13 mouse cellular contexts compared by ENCODE assay signal in genomic region chr9:43262390-43262789, GRCm38 (mm10). TPM values are rescaled to one million over a fixed set of nuclear protein-coding genes. Genes with fewer than 3 reads are reported as not detected.
DNase-seq lines count a peak whose midpoint lies in the region; ATAC-seq lines count a peak whose summit lies in the region.
"Had no signal": no experiment of that assay in that cellular context is flagged by ENCODE, and none has a peak within 500 bp of the region (broad histone marks: within the 10 kb centered on the region; RNA-seq: fewer than 3 reads in every experiment).

No protein-coding gene starts in this region.

- DNase-seq in hindbrain, embryonic 10.5 days (ENCODE audit: low spot score): no peak
- DNase-seq in R1 (ENCODE audit: low read depth, low spot score): peak; percentile 41
- no peak for DNase-seq in intestine, embryonic 14.5 days (ENCODE audit: low spot score)
- DNase-seq in liver, embryonic 11.5 days (ENCODE audit: low spot score): no peak
- no peak for DNase-seq in retina, embryonic 14.5 days (ENCODE audit: low spot score)
- no peak for DNase-seq in cerebellum, adult 18-20 months
- DNase-seq: cerebellum, adult 9-10 months; thymus, postnatal 4 days had no signal

- H3K4me2 ChIP-seq in hindbrain, embryonic 13.5 days: no peak overlapping the region
- 0 out of 2 replicates have a peak overlapping the region, but pooled peaks have one; percentile 13 for H3K4me2 ChIP-seq in intestine, embryonic 14.5 days (ENCODE audit: low read length)
- no peak overlapping the region for H3K4me2 ChIP-seq in liver, embryonic 11.5 days
- H3K4me2 ChIP-seq: forebrain, embryonic 13.5 days had no signal

- peaks cover 51% of the 10 kb centered on the region for H3K4me1 ChIP-seq in hindbrain, embryonic 10.5 days (replicated peaks)
- H3K4me1 ChIP-seq in hindbrain, embryonic 13.5 days (replicated peaks): no peaks in the 10 kb centered on the region; the same call in 1 of the 2 replicates
- peaks cover 36% of the 10 kb centered on the region for H3K4me1 ChIP-seq in intestine, embryonic 14.5 days (replicated peaks; ENCODE audit: control insufficient read depth, insufficient read depth, low read length)
- H3K4me1 ChIP-seq in liver, embryonic 11.5 days (replicated peaks; ENCODE audit: control insufficient read depth, insufficient read depth, low read length): peaks cover 22% of the 10 kb centered on the region

- WGBS in hindbrain, embryonic 10.5 days: 52% methylated on average over 4 of the region's 4 CpGs
- WGBS in hindbrain, embryonic 13.5 days: 68% methylated on average over 4 of the region's 4 CpGs
- WGBS in intestine, embryonic 14.5 days: 33% methylated on average over 4 of the region's 4 CpGs
- 66% methylated on average over 4 of the region's 4 CpGs for WGBS in liver, embryonic 11.5 days

- H3K27ac ChIP-seq in hindbrain, embryonic 10.5 days: peak overlapping the region; percentile 72
- no peak overlapping the region for H3K27ac ChIP-seq in hindbrain, embryonic 13.5 days
- peak overlapping the region; percentile 92 for H3K27ac ChIP-seq in intestine, embryonic 14.5 days (ENCODE audit: low read depth)
- H3K27ac ChIP-seq in liver, embryonic 11.5 days (ENCODE audit: low read depth, low read length): peak overlapping the region; percentile 30; the same call in 1 of the 2 replicates
- H3K27ac ChIP-seq: forebrain, embryonic 13.5 days had no signal

- no peak overlapping the region for H3K9ac ChIP-seq in hindbrain, embryonic 13.5 days
- no peak overlapping the region for H3K9ac ChIP-seq in intestine, embryonic 14.5 days (ENCODE audit: low read length)
- H3K9ac ChIP-seq in liver, embryonic 11.5 days (ENCODE audit: low read depth, low read length): no peak overlapping the region
- H3K9ac ChIP-seq: forebrain, embryonic 13.5 days had no signal

- peaks cover 26% of the 10 kb centered on the region for H3K27me3 ChIP-seq in hindbrain, embryonic 10.5 days (ENCODE audit: insufficient read depth, poor library complexity, severe bottlenecking)
- H3K27me3 ChIP-seq in hindbrain, embryonic 13.5 days: peaks cover 33% of the 10 kb centered on the region
- no peaks in the 10 kb centered on the region for H3K27me3 ChIP-seq in intestine, embryonic 14.5 days (replicated peaks; ENCODE audit: control insufficient read depth, insufficient read depth, low read length)
- H3K27me3 ChIP-seq in liver, embryonic 11.5 days (replicated peaks; ENCODE audit: control insufficient read depth, insufficient read depth, low read length): no peaks in the 10 kb centered on the region
- H3K27me3 ChIP-seq: forebrain, embryonic 13.5 days had no signal

- H3K36me3 ChIP-seq in hindbrain, embryonic 10.5 days: no peaks in the 10 kb centered on the region
- H3K36me3 ChIP-seq in hindbrain, embryonic 13.5 days: no peaks in the 10 kb centered on the region
- no peaks in the 10 kb centered on the region for H3K36me3 ChIP-seq in intestine, embryonic 14.5 days (ENCODE audit: control insufficient read depth, insufficient read depth, low read length)
- H3K36me3 ChIP-seq in liver, embryonic 11.5 days (ENCODE audit: control insufficient read depth, insufficient read depth, low read length): no peaks in the 10 kb centered on the region

- no peaks in the 10 kb centered on the region for H3K9me3 ChIP-seq in hindbrain, embryonic 10.5 days
- H3K9me3 ChIP-seq in hindbrain, embryonic 13.5 days: no peaks in the 10 kb centered on the region
- H3K9me3 ChIP-seq in intestine, embryonic 14.5 days (ENCODE audit: control insufficient read depth, low read length): no peaks in the 10 kb centered on the region
- H3K9me3 ChIP-seq in liver, embryonic 11.5 days (ENCODE audit: control insufficient read depth, low read length): no peaks in the 10 kb centered on the region
- H3K9me3 ChIP-seq: forebrain, embryonic 13.5 days had no signal

- ATAC-seq in hindbrain, embryonic 13.5 days (ENCODE audit: low FRiP score): no peak
- no peak; the same call in 1 of the 2 replicates for ATAC-seq in intestine, embryonic 14.5 days (replicated peaks; ENCODE audit: low FRiP score, low TSS enrichment, low read depth)
- ATAC-seq in liver, embryonic 11.5 days (replicated peaks; ENCODE audit: low FRiP score): no peak
- no peak for ATAC-seq in erythroid progenitor cell, adult 5-6 weeks (replicated peaks; ENCODE audit: low FRiP score, poor library complexity, severe bottlenecking)
- ATAC-seq: forebrain, embryonic 13.5 days had no signal

- H3K4me3 ChIP-seq in hindbrain, embryonic 10.5 days: no peak overlapping the region
- no peak overlapping the region for H3K4me3 ChIP-seq in hindbrain, embryonic 13.5 days
- no peak overlapping the region for H3K4me3 ChIP-seq in intestine, embryonic 14.5 days (ENCODE audit: low read depth, low read length)
- H3K4me3 ChIP-seq in liver, embryonic 11.5 days (ENCODE audit: low read depth, low read length): no peak overlapping the region
- H3K4me3 ChIP-seq: forebrain, embryonic 13.5 days had no signal

RNA-seq across cellular contexts. Expression of gene Oaf, which starts 22.7 kb away (rescaled TPM):
- 34.9 and 43.0 TPM in 2 replicates for polyA plus RNA-seq in hindbrain, embryonic 10.5 days (2016; fragmentation: Nextera tagmentation; extraction: Ambion mirVana)
- 11.3 and 12.6 TPM in 2 replicates for polyA plus RNA-seq in hindbrain, embryonic 13.5 days (2015; fragmentation: Nextera tagmentation; extraction: Ambion mirVana)
- 108 and 118 TPM in 2 replicates for polyA plus RNA-seq in intestine, embryonic 14.5 days (2014; fragmentation: Nextera tagmentation; extraction: Ambion mirVana)
- polyA plus RNA-seq in liver, embryonic 11.5 days (2014; fragmentation: Nextera tagmentation; extraction: Ambion mirVana): 51.6 and 52.0 TPM in 2 replicates
- total RNA-seq in erythroid progenitor cell, adult 5-6 weeks (2015; ENCODE audit: low replicate concordance): 8.3 and 38.6 TPM in 2 replicates
- 5.1 and 14.5 TPM in 2 replicates for total RNA-seq in erythroid progenitor cell, adult 5-6 weeks (2017; ENCODE audit: low replicate concordance)

RNA-seq across cellular contexts. Expression of gene Trim29, which starts 48.3 kb away (rescaled TPM):
- 1.9 and 2.1 TPM in 2 replicates for polyA plus RNA-seq in hindbrain, embryonic 10.5 days (2016; fragmentation: Nextera tagmentation; extraction: Ambion mirVana)
- polyA plus RNA-seq in hindbrain, embryonic 13.5 days (2015; fragmentation: Nextera tagmentation; extraction: Ambion mirVana): not detected in 2 replicates
- 1.3 and 1.5 TPM in 2 replicates for polyA plus RNA-seq in intestine, embryonic 14.5 days (2014; fragmentation: Nextera tagmentation; extraction: Ambion mirVana)
- 0.25 TPM in 1 of 2 replicates, not detected in the other for polyA plus RNA-seq in liver, embryonic 11.5 days (2014; fragmentation: Nextera tagmentation; extraction: Ambion mirVana)
- not detected in 2 replicates for total RNA-seq in erythroid progenitor cell, adult 5-6 weeks (2015; ENCODE audit: low replicate concordance)
- not detected in 2 replicates for total RNA-seq in erythroid progenitor cell, adult 5-6 weeks (2017; ENCODE audit: low replicate concordance)
- polyA plus RNA-seq: forebrain, embryonic 13.5 days; neural tube, embryonic 14.5 days had no signal

RNA-seq across cellular contexts. Expression of gene Pou2f3, which starts 52.2 kb away (rescaled TPM):
- polyA plus RNA-seq in hindbrain, embryonic 10.5 days (2016; fragmentation: Nextera tagmentation; extraction: Ambion mirVana): 0.09 TPM in 1 of 2 replicates, not detected in the other
- polyA plus RNA-seq in hindbrain, embryonic 13.5 days (2015; fragmentation: Nextera tagmentation; extraction: Ambion mirVana): 0.12 TPM in 1 of 2 replicates, not detected in the other
- polyA plus RNA-seq in intestine, embryonic 14.5 days (2014; fragmentation: Nextera tagmentation; extraction: Ambion mirVana): 0.89 and 1.3 TPM in 2 replicates
- polyA plus RNA-seq in liver, embryonic 11.5 days (2014; fragmentation: Nextera tagmentation; extraction: Ambion mirVana): not detected in 2 replicates
- not detected in 2 replicates for total RNA-seq in erythroid progenitor cell, adult 5-6 weeks (2015; ENCODE audit: low replicate concordance)
- total RNA-seq in erythroid progenitor cell, adult 5-6 weeks (2017; ENCODE audit: low replicate concordance): not detected in 2 replicates
- polyA plus RNA-seq: forebrain, embryonic 13.5 days; neural tube, embryonic 14.5 days; spleen, adult 2 months had no signal
